In the genomic region with DNA sequence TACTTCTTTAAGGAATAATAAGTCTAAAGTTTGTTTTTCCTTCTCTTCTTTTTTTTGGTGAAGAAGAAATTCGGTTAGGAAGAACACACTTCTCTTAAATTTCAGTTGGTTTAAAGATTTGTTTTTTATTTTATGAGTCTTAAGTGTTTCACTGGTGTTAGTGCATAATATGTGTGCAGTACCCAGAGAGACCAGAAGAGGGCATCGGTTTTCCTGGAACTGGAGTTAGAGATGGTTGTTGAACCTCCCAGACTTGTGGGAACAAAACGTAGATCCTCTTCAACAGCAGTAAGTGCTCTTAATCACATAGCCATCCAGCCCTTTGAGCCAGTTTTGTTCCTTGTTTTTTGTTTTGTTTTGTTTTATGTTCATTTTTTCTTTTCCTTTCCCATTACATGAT, we compare ENCODE assay signal across 15 mouse cellular contexts.
DNase-seq lines count a peak whose midpoint lies in the region; ATAC-seq and TF ChIP-seq lines count a peak whose summit lies in the region.
"Had no signal": no experiment of that assay in that cellular context is flagged by ENCODE, and none has a peak within 500 bp of the region (broad histone marks: within the 10 kb centered on the region; RNA-seq: fewer than 3 reads in every experiment).

No protein-coding gene starts in this region.

- no peak overlapping the region for H3K27ac ChIP-seq in layer of hippocampus, adult 2 months
- H3K27ac ChIP-seq: embryonic facial prominence, embryonic 13.5 days; forebrain, embryonic 12.5 days had no signal

- ATAC-seq in CD4-positive, CD25-positive, alpha-beta regulatory T cell, adult 4 months: no peak

- no peak overlapping the region for H3K4me3 ChIP-seq in layer of hippocampus, adult 2 months
- H3K4me3 ChIP-seq: embryonic facial prominence, embryonic 13.5 days; forebrain, embryonic 12.5 days had no signal

- peak; percentile 63 for TF ChIP-seq CTCF in layer of hippocampus, adult 2 months (conservative IDR thresholded peaks at IDR 0.05)

- peak; percentile 5 for DNase-seq in CD4-positive, CD25-positive, alpha-beta regulatory T cell, adult 2 months (ENCODE audit: low read depth, low spot score)
- no peak for DNase-seq in layer of hippocampus, adult 2 months (ENCODE audit: low spot score in 2 of 2)
- DNase-seq in layer of hippocampus, postnatal 14 days (ENCODE audit: low spot score in 2 of 2): no peak
- DNase-seq in thymus, postnatal 4 days: peak; percentile 39
- no peak for DNase-seq in thymus, postnatal 25 days
- no peak for DNase-seq in embryo, embryonic 10 days (ENCODE audit: low spot score)
- no peak for DNase-seq in cerebellum, adult 11-12 months
- DNase-seq: adrenal gland, adult 8-10 months; kidney, adult 11 months; liver; lung, postnatal 14 days; right cerebral cortex, postnatal 25 days had no signal

Comparison
In these comparisons a context has a peak if more than half of its experiments do, and no peak if none do; other contexts are left out.
1. DNase-seq: peak in CD4-positive, CD25-positive, alpha-beta regulatory T cell, adult 2 months (single experiment) and thymus, postnatal 4 days (single experiment); none in layer of hippocampus, adult 2 months (0 of 2), layer of hippocampus, postnatal 14 days (0 of 2), thymus, postnatal 25 days (single experiment), embryo, embryonic 10 days (single experiment) and cerebellum, adult 11-12 months (single experiment).